Mouse (Mus musculus): ENCODE results near the gene Ctsa. TPM values are rescaled to one million over a fixed set of nuclear protein-coding genes. Genes with fewer than 3 reads are reported as not detected.
A peak's percentile ranks its signal among the peaks of the same experiment; 100 is the strongest.
"Not testable (repeated sequence)": the region's sequence is repeated elsewhere in the genome, so short reads cannot be mapped to it uniquely, and the experiment has no call there.

Ctsa gene
- polyA plus RNA-seq, 1 experiment from 2014 or later = 109 TPM

GRCm38 (mm10) chr2:164859640-164860432, 27.2 kb downstream of the Ctsa start:
- Histone ChIP-seq H3K4me2 (no peak overlapping the region), H3K4me3 (no peak overlapping the region), H3K9ac (no peak overlapping the region), H3K36me3 (no peaks in the 10 kb centered on the region), H3K4me1 (replicated peaks) (peaks cover 37% of the 10 kb centered on the region), H3K9me3 (no peaks in the 10 kb centered on the region), H3K27ac (replicated peaks) (no peak overlapping the region), H3K27me3 (peaks cover 48% of the 10 kb centered on the region)
- WGBS = 64% methylated on average over 9 of the region's 9 CpGs
- ATAC-seq (ENCODE audit: low read depth) = no peak

GRCm38 (mm10) chr2:164861094-164861493, 28.4 kb downstream of the Ctsa start:
- H3K9me3 ChIP-seq = no peaks in the 10 kb centered on the region
- H3K36me3 ChIP-seq = no peaks in the 10 kb centered on the region
- H3K4me2 ChIP-seq = no peak overlapping the region
- no peak overlapping the region for H3K9ac ChIP-seq
- no peak overlapping the region for H3K4me3 ChIP-seq
- peaks cover 37% of the 10 kb centered on the region for H3K4me1 ChIP-seq (replicated peaks)
- peaks cover 35% of the 10 kb centered on the region for H3K27me3 ChIP-seq
- no peak for ATAC-seq (ENCODE audit: low read depth)
- H3K27ac ChIP-seq (replicated peaks) = peak overlapping the region; percentile 18; the same call in 1 of the 2 replicates
- 74% methylated on average over 4 of the region's 4 CpGs for WGBS

GRCm38 (mm10) chr2:164862179-164862861, 29.6 kb downstream of the Ctsa start:
- Histone ChIP-seq H3K27ac (replicated peaks) (peak overlapping the region; percentile 62; the same call in 1 of the 2 replicates), H3K36me3 (no peaks in the 10 kb centered on the region), H3K9me3 (no peaks in the 10 kb centered on the region), H3K4me1 (replicated peaks) (peaks cover 25% of the 10 kb centered on the region), H3K9ac (no peak overlapping the region), H3K27me3 (peaks cover 23% of the 10 kb centered on the region), H3K4me3 (no peak overlapping the region), H3K4me2 (no peak overlapping the region)
- 38% methylated on average over 9 of the region's 9 CpGs for WGBS
- peak; percentile 46; the same call in 1 of the 2 replicates for ATAC-seq (ENCODE audit: low read depth)

GRCm38 (mm10) chr2:164863411-164863810, 30.7 kb downstream of the Ctsa start:
- H3K27ac ChIP-seq (replicated peaks); H3K36me3 ChIP-seq; H3K4me2 ChIP-seq; H3K4me3 ChIP-seq; H3K9me3 ChIP-seq; ATAC-seq (ENCODE audit: low read depth); H3K9ac ChIP-seq: not testable (repeated sequence)
- 89% methylated on average over 9 of the region's 9 CpGs for WGBS
- Histone ChIP-seq H3K4me1 (replicated peaks) (peaks cover 14% of the 10 kb centered on the region), H3K27me3 (peaks cover 12% of the 10 kb centered on the region)

GRCm38 (mm10) chr2:164864593-164864992, 31.9 kb downstream of the Ctsa start:
- Histone ChIP-seq H3K4me3 (no peak overlapping the region), H3K4me2 (no peak overlapping the region), H3K36me3 (no peaks in the 10 kb centered on the region), H3K27me3 (peaks cover 2% of the 10 kb centered on the region), H3K9me3 (0 out of 2 replicates have a peak, but pooled peaks cover 9% of the 10 kb centered on the region), H3K9ac (no peak overlapping the region), H3K4me1 (replicated peaks) (peaks cover 10% of the 10 kb centered on the region), H3K27ac (replicated peaks) (no peak overlapping the region)
- ATAC-seq (ENCODE audit: low read depth) = no peak
- 90% methylated on average over 4 of the region's 4 CpGs for WGBS

- no peaks in the 10 kb centered on the region for H3K27me3 ChIP-seq
- peaks cover 6% of the 10 kb centered on the region for H3K4me1 ChIP-seq (replicated peaks)
- no peak for ATAC-seq (ENCODE audit: low read depth)
- H3K9me3 ChIP-seq = 0 out of 2 replicates have a peak, but pooled peaks cover 9% of the 10 kb centered on the region
- no peak overlapping the region for H3K4me2 ChIP-seq
- no peak overlapping the region for H3K27ac ChIP-seq (replicated peaks)
- H3K9ac ChIP-seq = no peak overlapping the region
- 56% methylated on average over 16 of the region's 16 CpGs for WGBS
- H3K36me3 ChIP-seq = no peaks in the 10 kb centered on the region
- H3K4me3 ChIP-seq = no peak overlapping the region
These were observed 34.3 kb downstream of the Ctsa start for GRCm38 (mm10) chr2:164866741-164867551.

- Histone ChIP-seq H3K9ac (no peak overlapping the region), H3K27me3 (no peaks in the 10 kb centered on the region), H3K4me2 (no peak overlapping the region), H3K9me3 (0 out of 2 replicates have a peak, but pooled peaks cover 9% of the 10 kb centered on the region), H3K4me3 (no peak overlapping the region), H3K4me1 (replicated peaks) (no peaks in the 10 kb centered on the region), H3K27ac (replicated peaks) (no peak overlapping the region), H3K36me3 (no peaks in the 10 kb centered on the region)
- ATAC-seq (ENCODE audit: low read depth) = no peak
- 89% methylated on average over 7 of the region's 7 CpGs for WGBS
These were observed 34.9 kb downstream of the Ctsa start for GRCm38 (mm10) chr2:164867566-164867965.

- Histone ChIP-seq H3K9me3 (0 out of 2 replicates have a peak, but pooled peaks cover 9% of the 10 kb centered on the region), H3K27ac (replicated peaks) (no peak overlapping the region), H3K36me3 (no peaks in the 10 kb centered on the region), H3K27me3 (no peaks in the 10 kb centered on the region), H3K4me3 (no peak overlapping the region), H3K4me1 (replicated peaks) (no peaks in the 10 kb centered on the region), H3K4me2 (no peak overlapping the region), H3K9ac (no peak overlapping the region)
- WGBS = 83% methylated on average over 7 of the region's 7 CpGs
- ATAC-seq (ENCODE audit: low read depth) = no peak
These were observed 35.8 kb downstream of the Ctsa start for GRCm38 (mm10) chr2:164868491-164868890.

GRCm38 (mm10) chr2:164871602-164872303, 39.1 kb downstream of the Ctsa start:
- no peak overlapping the region for H3K9ac ChIP-seq
- no peak for ATAC-seq (ENCODE audit: low read depth)
- H3K9me3 ChIP-seq = 0 out of 2 replicates have a peak, but pooled peaks cover 9% of the 10 kb centered on the region
- H3K4me1 ChIP-seq (replicated peaks) = peaks cover 18% of the 10 kb centered on the region
- WGBS = 68% methylated on average over 6 of the region's 6 CpGs
- H3K36me3 ChIP-seq = no peaks in the 10 kb centered on the region
- H3K27ac ChIP-seq (replicated peaks) = no peak overlapping the region
- no peak overlapping the region for H3K4me2 ChIP-seq
- no peak overlapping the region for H3K4me3 ChIP-seq
- H3K27me3 ChIP-seq = no peaks in the 10 kb centered on the region

- no peak overlapping the region for H3K4me3 ChIP-seq
- no peak overlapping the region for H3K4me2 ChIP-seq
- no peak for ATAC-seq (ENCODE audit: low read depth)
- H3K4me1 ChIP-seq (replicated peaks) = peaks cover 35% of the 10 kb centered on the region
- H3K9ac ChIP-seq = no peak overlapping the region
- 50% methylated on average over 3 of the region's 3 CpGs for whole genome bisulfite sequencing
- no peaks in the 10 kb centered on the region for H3K27me3 ChIP-seq
- H3K36me3 ChIP-seq = no peaks in the 10 kb centered on the region
- peak overlapping the region; percentile 69 for H3K27ac ChIP-seq (replicated peaks)
- no peaks in the 10 kb centered on the region for H3K9me3 ChIP-seq
These were observed 40.9 kb downstream of the Ctsa start for GRCm38 (mm10) chr2:164873621-164874020.

- H3K4me1 ChIP-seq (replicated peaks) = peaks cover 36% of the 10 kb centered on the region
- WGBS = 7% methylated on average over 1 of the region's 1 CpGs
- no peak overlapping the region for H3K4me3 ChIP-seq
- ATAC-seq (ENCODE audit: low read depth) = no peak
- peak overlapping the region; percentile 69 for H3K27ac ChIP-seq (replicated peaks)
- no peaks in the 10 kb centered on the region for H3K27me3 ChIP-seq
- no peak overlapping the region for H3K9ac ChIP-seq
- no peak overlapping the region for H3K4me2 ChIP-seq
- H3K36me3 ChIP-seq = no peaks in the 10 kb centered on the region
- no peaks in the 10 kb centered on the region for H3K9me3 ChIP-seq
These were observed 41.6 kb downstream of the Ctsa start for GRCm38 (mm10) chr2:164874239-164874769.
